Mouse (Mus musculus) megakaryocyte-erythroid progenitor cell, adult 5-6 weeks (primary cell): Measurements from ENCODE around the gene Pik3r5. TPM values are rescaled to one million over a fixed set of nuclear protein-coding genes. Genes with fewer than 3 reads are reported as not detected.

Experiments used
- total RNA-seq, 2 experiments: library from RNA; stranded (forward) in 1 of 2; stranded (reverse) in 1 of 2; fragments of 200-1000, 215-1000 nt in 1 of 2; fragments of >200 nt in 1 of 2; fragmentation: Nextera tagmentation in 1 of 2; gene quantifications; 2 replicates each; pipeline ENCODE4 v1.2.3; 2014 to 2017

The Pik3r5 gene
- total RNA-seq, 2 experiments from 2014 or later, result 2.5 to 4.1 TPM

Other genes with a start within 250 kb of the Pik3r5 start
- gene Ntn1, start 31.3 kb upstream of the Pik3r5 start, total RNA-seq (2014; fragmentation: Nextera tagmentation), result not detected in 2 replicates
- not detected in 2 replicates for gene Ntn1, start 31.3 kb upstream of the Pik3r5 start, total RNA-seq (2017)
- gene Pik3r6, start 70.9 kb downstream of the Pik3r5 start, total RNA-seq (2014; fragmentation: Nextera tagmentation), result 0.64 TPM in 1 of 2 replicates, not detected in the other
- 0.15 and 1.4 TPM in 2 replicates for gene Pik3r6, start 70.9 kb downstream of the Pik3r5 start, total RNA-seq (2017)
- not detected in 2 replicates for gene Mfsd6l, start 124.1 kb downstream of the Pik3r5 start, total RNA-seq (2014; fragmentation: Nextera tagmentation)
- not detected in 2 replicates for gene Mfsd6l, start 124.1 kb downstream of the Pik3r5 start, total RNA-seq (2017)
- not detected in 2 replicates for gene Ccdc42, start 154.9 kb downstream of the Pik3r5 start, total RNA-seq (2014; fragmentation: Nextera tagmentation)
- gene Ccdc42, start 154.9 kb downstream of the Pik3r5 start, total RNA-seq (2017), result not detected in 2 replicates